Mouse (Mus musculus) ovary, adult 18-20 months (tissue): ENCODE data around the gene Phtf2.
"Not testable (repeated sequence)": the region's sequence is repeated elsewhere in the genome, so short reads cannot be mapped to it uniquely, and the experiment has no call there.

Source experiments
- DNase-seq: peaks from one replicate; pipeline ENCODE4 v3.0.0; 2022; ENCODE audit warnings: low spot score, mixed read lengths

The Phtf2 gene

GRCm38 (mm10) chr5:20864216-20864969 lies 17.5 kb downstream of the Phtf2 start:
- DNase-seq, result no peak

GRCm38 (mm10) chr5:20861901-20862300 lies 20.0 kb downstream of the Phtf2 start:
- no peak for DNase-seq

- no peak for DNase-seq
These were observed 21.4 kb downstream of the Phtf2 start for GRCm38 (mm10) chr5:20860565-20860964.

GRCm38 (mm10) chr5:20858404-20858803 lies 23.5 kb downstream of the Phtf2 start:
- DNase-seq, result no peak

- DNase-seq, result no peak
These were observed 26.9 kb downstream of the Phtf2 start for GRCm38 (mm10) chr5:20855066-20855465.

- DNase-seq, result no peak
These were observed 34.9 kb downstream of the Phtf2 start for GRCm38 (mm10) chr5:20847010-20847409.

- DNase-seq, result no peak
These were observed 38.1 kb downstream of the Phtf2 start for GRCm38 (mm10) chr5:20843816-20844215.

- no peak for DNase-seq
These were observed 38.5 kb downstream of the Phtf2 start for GRCm38 (mm10) chr5:20843405-20843804.

- DNase-seq, result no peak
These were observed 44.8 kb downstream of the Phtf2 start for GRCm38 (mm10) chr5:20837082-20837481.

GRCm38 (mm10) chr5:20834399-20834798 lies 47.5 kb downstream of the Phtf2 start:
- DNase-seq, result no peak

GRCm38 (mm10) chr5:20831433-20831832 lies 50.5 kb downstream of the Phtf2 start:
- DNase-seq, result no peak

- DNase-seq, result no peak
These were observed 51.2 kb downstream of the Phtf2 start for GRCm38 (mm10) chr5:20830717-20831116.

- no peak for DNase-seq
These were observed 60.3 kb downstream of the Phtf2 start for GRCm38 (mm10) chr5:20821647-20822046.

- DNase-seq, result no peak
These were observed 60.8 kb downstream of the Phtf2 start for GRCm38 (mm10) chr5:20821122-20821521.

GRCm38 (mm10) chr5:20815094-20815493 lies 66.8 kb downstream of the Phtf2 start:
- DNase-seq, result no peak

- no peak for DNase-seq
These were observed 71.5 kb downstream of the Phtf2 start for GRCm38 (mm10) chr5:20810449-20810848.

GRCm38 (mm10) chr5:20795932-20796331 lies 86.0 kb downstream of the Phtf2 start:
- DNase-seq, result no peak

- no peak for DNase-seq
These were observed 90.0 kb downstream of the Phtf2 start for GRCm38 (mm10) chr5:20791793-20792554.

- not testable (repeated sequence) for DNase-seq
These were observed 95.5 kb downstream of the Phtf2 start for GRCm38 (mm10) chr5:20786471-20786870.

GRCm38 (mm10) chr5:20781116-20781515 lies 100.8 kb downstream of the Phtf2 start:
- no peak for DNase-seq

GRCm38 (mm10) chr5:20779191-20779590 lies 102.7 kb downstream of the Phtf2 start:
- DNase-seq, result no peak

- DNase-seq, result no peak
These were observed 103.5 kb downstream of the Phtf2 start for GRCm38 (mm10) chr5:20778274-20778984.

- DNase-seq, result no peak
These were observed 108.6 kb downstream of the Phtf2 start for GRCm38 (mm10) chr5:20773341-20773740.
